In the genomic region with DNA sequence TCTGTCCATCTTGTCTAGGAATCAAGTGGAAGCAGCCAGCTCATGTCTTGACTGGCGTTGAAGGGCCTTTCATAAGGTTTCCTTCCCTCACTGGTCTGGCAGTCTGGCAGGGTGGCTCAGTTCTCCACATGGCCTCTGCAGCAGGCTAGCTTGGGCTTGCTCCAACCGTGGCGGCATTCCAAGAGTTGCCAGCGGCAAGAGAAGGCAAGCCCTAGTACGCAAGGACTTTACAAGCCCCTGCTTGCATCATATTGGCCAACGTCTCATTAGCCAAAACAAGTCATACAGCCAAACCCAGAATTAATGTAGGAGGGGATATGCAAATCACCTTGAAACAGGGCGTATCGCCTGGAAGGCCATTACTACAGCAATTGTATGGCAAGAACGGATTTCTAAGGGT, we compare ENCODE assay signal across 9 mouse cellular contexts.
DNase-seq lines count a peak whose midpoint lies in the region; ATAC-seq and TF ChIP-seq lines count a peak whose summit lies in the region.
"Had no signal": no experiment of that assay in that cellular context is flagged by ENCODE, and none has a peak within 500 bp of the region (broad histone marks: within the 10 kb centered on the region; RNA-seq: fewer than 3 reads in every experiment).

No protein-coding gene starts in this region.

- TF ChIP-seq CTCF in heart, adult 2 months (IDR thresholded peaks at IDR 0.05), result no peak

- no peak for TF ChIP-seq POLR2A in heart, adult 2 months (IDR thresholded peaks at IDR 0.05; ENCODE audit: insufficient read depth, low read depth, low read length)

- peaks cover 8% of the 10 kb centered on the region for H3K4me1 ChIP-seq in heart, adult 2 months (ENCODE audit: control insufficient read depth, insufficient read depth, low read length)
- H3K4me1 ChIP-seq in heart, embryonic 12.5 days (replicated peaks), result peaks cover 31% of the 10 kb centered on the region
- peaks cover 16% of the 10 kb centered on the region for H3K4me1 ChIP-seq in midbrain, embryonic 15.5 days

- no peak for ATAC-seq in heart, embryonic 12.5 days (ENCODE audit: insufficient number of reproducible peaks, low FRiP score)
- no peak for ATAC-seq in midbrain, embryonic 15.5 days (replicated peaks)

- no peaks in the 10 kb centered on the region for H3K79me2 ChIP-seq in heart, adult 2 months (replicated peaks; ENCODE audit: control insufficient read depth, insufficient read depth, low read length)

- TF ChIP-seq EP300 in heart, adult 2 months (IDR thresholded peaks at IDR 0.05; ENCODE audit: insufficient read depth, low read depth, low read length), result no peak

- intact Hi-C loops in heart, adult 2 months (cut with DNase I), result no loop called here

- H3K4me2 ChIP-seq in heart, embryonic 12.5 days, result no peak overlapping the region
- no peak overlapping the region for H3K4me2 ChIP-seq in midbrain, embryonic 15.5 days

- H3K27me3 ChIP-seq in heart, adult 2 months (ENCODE audit: control insufficient read depth, insufficient read depth, low read length), result no peaks in the 10 kb centered on the region
- no peaks in the 10 kb centered on the region for H3K27me3 ChIP-seq in heart, embryonic 12.5 days (replicated peaks)
- no peaks in the 10 kb centered on the region for H3K27me3 ChIP-seq in midbrain, embryonic 15.5 days (replicated peaks)
- H3K27me3 ChIP-seq: CH12.LX had no signal

- peak; percentile 62 to 70 for DNase-seq in heart, adult 2 months
- DNase-seq in urinary bladder, adult 18-20 months (ENCODE audit: low spot score in 2 of 2), result peak; percentile 75 to 76
- no peak for DNase-seq in urinary bladder, postnatal 4 days (ENCODE audit: low spot score in 2 of 2)
- peak; percentile 65 for DNase-seq in gastrocnemius, postnatal 25 days
- DNase-seq in skeletal muscle tissue, adult 2 months (ENCODE audit: low read depth, low spot score), result peak; percentile 80
- DNase-seq in testis, postnatal 14 days (ENCODE audit: low spot score), result no peak

- H3K9me3 ChIP-seq in heart, embryonic 12.5 days (replicated peaks), result no peaks in the 10 kb centered on the region
- no peaks in the 10 kb centered on the region for H3K9me3 ChIP-seq in midbrain, embryonic 15.5 days

- no peak overlapping the region for H3K4me3 ChIP-seq in heart, adult 2 months
- H3K4me3 ChIP-seq in heart, embryonic 12.5 days, result no peak overlapping the region
- H3K4me3 ChIP-seq in midbrain, embryonic 15.5 days, result no peak overlapping the region

- H3K27ac ChIP-seq in heart, adult 2 months, result no peak overlapping the region
- no peak overlapping the region for H3K27ac ChIP-seq in heart, embryonic 12.5 days (ENCODE audit: poor library complexity, severe bottlenecking)
- H3K27ac ChIP-seq in midbrain, embryonic 15.5 days, result no peak overlapping the region

- H3K9ac ChIP-seq in heart, adult 2 months (ENCODE audit: low read depth, low read length), result no peak overlapping the region
- no peak overlapping the region for H3K9ac ChIP-seq in heart, embryonic 12.5 days
- H3K9ac ChIP-seq in midbrain, embryonic 15.5 days, result no peak overlapping the region

- 78% methylated on average over 9 of the region's 9 CpGs for WGBS in heart, adult 2 months
- WGBS in heart, embryonic 12.5 days, result 88% methylated on average over 9 of the region's 9 CpGs
- 85% methylated on average over 9 of the region's 9 CpGs for WGBS in midbrain, embryonic 15.5 days

- H3K36me3 ChIP-seq in heart, adult 2 months (ENCODE audit: control insufficient read depth, insufficient read depth, low read length), result no peaks in the 10 kb centered on the region
- no peaks in the 10 kb centered on the region for H3K36me3 ChIP-seq in heart, embryonic 12.5 days
- H3K36me3 ChIP-seq in midbrain, embryonic 15.5 days (replicated peaks), result no peaks in the 10 kb centered on the region

Comparison
In these comparisons a context has a peak if more than half of its experiments do, and no peak if none do; other contexts are left out.
1. DNase-seq: peak in heart, adult 2 months (2 of 2), urinary bladder, adult 18-20 months (2 of 2), gastrocnemius, postnatal 25 days (single experiment) and skeletal muscle tissue, adult 2 months (single experiment); none in urinary bladder, postnatal 4 days (0 of 2) and testis, postnatal 14 days (single experiment).